Mouse (Mus musculus) megakaryocyte-erythroid progenitor cell, adult 5-6 weeks (primary cell): ENCODE results near the gene Ptprd. TPM values are rescaled to one million over a fixed set of nuclear protein-coding genes. Genes with fewer than 3 reads are reported as not detected.

Source experiments
- ATAC-seq: replicated peaks from 2 replicates; pipeline ENCODE4 v1.8.0; 2016; ENCODE audit warnings: mild to moderate bottlenecking, inconsistent platforms; ENCODE audit not compliant: severe bottlenecking, poor library complexity, low FRiP score, low TSS enrichment
- total RNA-seq, 2 experiments: library from RNA; stranded (forward) in 1 of 2; stranded (reverse) in 1 of 2; fragments of 200-1000, 215-1000 nt in 1 of 2; fragments of >200 nt in 1 of 2; fragmentation: Nextera tagmentation in 1 of 2; gene quantifications; 2 replicates each; pipeline ENCODE4 v1.2.3; 2014 to 2017

The Ptprd gene
- total RNA-seq, 2 experiments from 2014 or later: not detected

DNA sequence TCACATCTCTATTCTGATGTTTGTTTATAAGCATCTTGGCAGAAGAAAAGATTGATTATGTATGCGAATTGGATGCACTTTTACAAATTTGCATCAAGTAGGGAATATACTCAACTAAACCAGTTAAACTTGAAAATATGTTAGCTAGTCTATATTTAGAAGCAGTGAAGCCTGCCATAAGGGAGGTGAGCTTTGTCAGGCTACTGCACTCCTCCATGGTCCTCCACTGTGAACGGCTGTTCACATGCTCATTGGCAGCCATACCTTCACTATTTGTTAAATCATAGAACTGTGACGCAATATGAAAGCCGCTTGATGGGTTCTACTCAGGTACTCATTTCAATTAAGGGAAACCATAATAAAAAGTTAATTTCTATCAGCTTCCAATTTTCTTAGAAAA lies 1215.6 kb downstream of the Ptprd start:
- no peak for ATAC-seq

GRCm38 (mm10) chr4:76989961-76990360 lies 1221.8 kb downstream of the Ptprd start:
- no peak for ATAC-seq

GRCm38 (mm10) chr4:76977056-76977809 lies 1234.5 kb downstream of the Ptprd start:
- ATAC-seq: no peak

GRCm38 (mm10) chr4:76948251-76948650 lies 1263.5 kb downstream of the Ptprd start:
- ATAC-seq: no peak

DNA sequence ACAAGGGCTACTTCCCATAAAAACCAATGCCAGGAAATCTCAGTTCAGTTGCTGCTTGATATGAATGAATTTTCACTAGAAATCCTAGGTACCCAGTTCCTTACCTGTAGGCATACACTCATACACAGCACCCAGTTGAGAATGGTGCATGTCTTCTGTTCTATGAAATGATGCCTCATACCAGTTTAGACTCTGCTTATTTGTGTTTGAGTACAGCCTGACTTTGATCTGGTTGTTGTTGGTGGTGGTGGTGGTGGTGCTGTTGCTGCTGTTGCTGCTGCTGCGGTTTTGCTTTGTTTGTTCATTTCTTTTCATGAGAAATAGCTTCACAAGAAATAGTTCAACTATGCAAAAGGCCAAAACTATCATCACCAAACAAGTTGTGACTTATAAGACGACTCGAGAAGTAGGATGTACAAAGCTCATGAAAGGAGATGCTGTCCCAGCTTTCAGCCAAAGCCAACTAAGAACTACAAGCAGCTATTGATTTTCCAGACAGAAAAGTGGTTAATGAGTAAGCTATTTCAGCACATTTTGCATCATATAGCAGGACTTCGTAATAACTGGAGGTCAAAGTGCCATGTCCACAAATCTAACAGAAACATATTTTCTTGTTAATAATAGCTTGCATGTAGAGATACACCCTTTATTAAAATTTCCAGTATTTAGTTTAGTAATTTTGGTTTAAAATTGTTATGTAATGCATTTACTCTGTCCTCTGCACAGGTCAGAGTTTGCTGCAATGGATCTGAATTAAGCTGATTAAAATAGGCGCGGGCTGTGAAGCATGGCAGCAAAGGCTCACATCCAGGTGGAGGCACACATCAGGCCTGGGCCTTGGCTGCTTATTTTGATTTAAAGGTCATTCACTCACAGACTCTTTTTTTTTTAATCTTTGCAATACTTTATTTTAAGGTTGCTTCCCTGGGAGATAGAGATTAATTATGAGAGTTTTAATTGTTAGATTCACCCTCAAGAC lies 1270.1 kb downstream of the Ptprd start:
- no peak for ATAC-seq

DNA sequence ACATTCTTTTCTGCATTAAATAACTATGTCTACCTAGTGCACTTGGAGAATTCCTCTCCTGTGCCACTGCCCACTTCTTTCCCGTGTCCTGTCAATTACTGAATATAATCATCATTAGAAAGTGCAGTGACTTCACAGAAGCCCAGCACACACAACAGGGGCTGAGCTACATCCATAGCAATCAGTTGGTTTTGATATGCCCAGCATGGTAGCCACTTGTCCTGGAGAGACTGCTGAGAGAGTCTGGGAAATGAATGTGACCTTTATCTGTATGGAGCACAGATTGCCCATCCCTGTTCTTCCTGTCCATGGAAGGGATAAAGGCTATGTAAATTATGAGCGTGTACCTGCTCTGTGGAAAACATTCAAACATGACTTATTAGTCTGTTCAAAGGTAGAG lies 1280.2 kb downstream of the Ptprd start:
- ATAC-seq: no peak

DNA sequence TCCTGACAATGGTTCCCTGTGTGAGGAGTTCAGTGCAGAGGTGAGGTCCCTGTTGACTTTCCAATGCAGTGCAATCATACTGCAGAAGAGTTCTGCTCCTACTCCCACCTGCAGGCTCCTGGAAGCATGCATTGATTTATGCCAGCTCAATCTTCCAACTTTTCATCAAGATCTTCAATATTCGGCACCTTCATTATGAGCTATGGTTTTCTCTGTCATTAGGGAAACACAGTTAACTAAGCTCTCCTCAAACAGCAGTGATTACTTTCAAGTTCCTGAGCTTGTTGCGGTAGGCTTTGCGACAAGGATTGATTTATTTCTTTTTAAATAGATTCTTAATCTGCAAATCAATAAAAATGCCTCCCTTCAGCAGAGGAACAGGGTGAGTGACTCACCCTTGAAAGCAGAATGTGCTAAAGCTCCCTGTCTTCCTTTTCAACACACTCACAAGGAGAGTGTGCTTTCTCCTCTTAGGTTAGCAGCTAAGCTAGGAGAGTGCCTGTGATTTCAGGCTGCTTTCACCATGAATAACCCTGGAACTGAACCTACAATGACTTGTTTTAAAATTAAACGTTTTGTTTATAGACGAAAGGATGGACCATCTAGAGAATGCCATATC lies 1298.1 kb downstream of the Ptprd start:
- no peak for ATAC-seq

- ATAC-seq: no peak
These were observed 1310.1 kb downstream of the Ptprd start for GRCm38 (mm10) chr4:76901692-76902091.

- ATAC-seq: no peak
These were observed 1322.1 kb downstream of the Ptprd start for GRCm38 (mm10) chr4:76889669-76890068.

- no peak for ATAC-seq
These were observed 1330.2 kb downstream of the Ptprd start for GRCm38 (mm10) chr4:76881610-76882009.

DNA sequence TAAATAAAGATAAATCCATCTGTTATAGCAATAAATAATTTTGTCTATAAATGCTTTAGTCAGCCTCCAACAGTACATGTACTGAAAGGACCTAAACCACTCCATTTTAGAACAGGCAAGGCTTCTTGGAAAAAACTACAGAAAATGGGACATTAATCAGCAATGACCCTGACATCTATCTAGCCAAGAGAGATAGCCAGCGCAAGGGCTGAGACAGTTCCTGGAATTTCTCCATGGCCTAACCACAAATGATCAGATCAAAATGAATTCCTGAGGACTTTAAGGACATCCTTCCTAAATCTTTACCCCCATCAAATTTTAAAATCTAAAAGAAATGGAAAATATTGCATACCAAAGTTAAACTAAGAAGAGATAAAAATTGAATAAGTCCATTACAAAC lies 1340.8 kb downstream of the Ptprd start:
- ATAC-seq: no peak

- ATAC-seq: no peak
These were observed 1346.2 kb downstream of the Ptprd start for GRCm38 (mm10) chr4:76865585-76865984.

- ATAC-seq: no peak
These were observed 1365.5 kb downstream of the Ptprd start for GRCm38 (mm10) chr4:76846265-76846664.

- no peak for ATAC-seq
These were observed 1372.7 kb downstream of the Ptprd start for GRCm38 (mm10) chr4:76839016-76839415.

DNA sequence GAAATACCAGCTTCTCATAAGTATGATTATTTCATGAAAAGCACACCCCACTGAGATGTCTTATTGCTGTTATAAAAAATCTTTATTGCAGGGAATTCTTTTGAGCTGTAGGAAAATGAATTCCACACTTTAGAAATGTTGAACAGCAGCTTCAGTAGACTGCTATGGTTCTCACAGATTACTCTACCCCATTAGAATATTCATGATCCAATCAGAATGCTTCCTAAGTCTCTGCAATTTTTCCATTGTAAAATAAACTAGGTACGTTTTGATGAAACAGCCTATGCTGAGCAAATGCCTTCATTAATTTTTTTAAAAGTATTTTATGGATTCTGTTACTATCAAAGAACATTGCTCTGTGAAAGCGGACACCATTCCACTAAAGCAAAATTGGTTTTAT lies 1399.6 kb downstream of the Ptprd start:
- no peak for ATAC-seq

- ATAC-seq: no peak
These were observed 1409.1 kb downstream of the Ptprd start for GRCm38 (mm10) chr4:76802708-76803107.

DNA sequence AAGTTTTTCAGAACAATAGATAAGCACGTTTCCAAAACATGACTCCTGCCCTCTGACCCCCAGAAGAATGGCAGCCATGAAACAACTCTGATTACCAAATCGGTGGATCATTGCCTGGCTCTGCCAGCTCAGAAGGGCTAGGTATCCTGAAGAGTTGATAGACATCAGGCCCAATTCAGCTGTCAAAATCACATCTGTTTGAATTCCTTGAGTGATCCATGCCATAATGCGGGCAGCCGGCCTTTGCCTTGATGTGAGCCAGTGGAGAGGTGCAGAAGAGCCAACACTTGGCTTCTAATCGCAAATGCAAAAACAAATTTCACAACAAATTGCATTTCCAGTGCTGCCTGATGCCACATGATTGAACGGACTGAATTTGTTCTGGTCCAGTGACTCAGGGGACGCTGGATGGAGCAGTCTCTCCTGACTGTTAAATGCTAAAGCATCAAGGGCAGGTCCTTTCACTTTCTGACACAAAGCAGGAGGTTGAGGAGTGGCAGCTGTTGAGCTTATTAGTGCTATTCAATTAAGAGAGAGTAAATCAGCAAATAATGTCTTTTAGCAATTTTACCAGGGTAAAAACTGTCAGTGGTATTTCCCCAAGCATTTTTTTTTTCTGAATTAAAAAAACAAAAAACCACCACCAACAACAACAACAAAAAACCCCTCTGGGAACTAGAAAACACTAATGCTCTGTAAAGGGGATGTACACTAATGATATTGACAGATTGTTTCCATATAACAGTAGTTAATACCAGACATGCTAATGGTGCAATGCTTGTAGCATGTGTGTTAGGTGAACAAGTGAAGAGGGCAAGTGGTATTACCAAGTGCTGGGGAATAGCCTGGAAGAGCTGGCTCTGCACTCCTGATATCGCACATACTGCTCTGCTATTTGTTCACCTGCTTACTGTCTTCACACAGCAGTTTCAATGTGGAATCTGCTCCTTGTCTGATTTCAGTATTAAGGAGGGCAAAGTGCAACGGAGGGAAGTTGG lies 1413.5 kb downstream of the Ptprd start:
- ATAC-seq: no peak

DNA sequence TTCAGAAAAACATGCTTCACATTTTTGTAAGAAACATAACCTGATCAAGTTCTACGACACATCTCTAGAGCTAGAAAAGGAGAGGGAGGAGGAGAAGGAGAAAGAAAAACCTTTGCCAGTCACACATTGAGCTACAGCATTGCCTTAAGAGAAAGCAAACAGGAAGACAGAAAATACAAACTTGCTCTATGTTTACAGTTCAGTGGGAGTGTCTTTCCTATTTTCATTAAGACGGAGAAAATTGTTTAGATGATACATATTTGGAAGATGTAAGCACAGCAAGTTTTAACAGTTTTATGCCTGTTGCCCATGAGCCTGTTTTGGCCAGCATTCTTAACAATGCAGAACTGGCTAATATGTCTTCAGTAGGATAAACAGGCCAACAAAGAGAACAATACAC lies 1426.4 kb downstream of the Ptprd start:
- ATAC-seq: no peak

GRCm38 (mm10) chr4:76779558-76780124 lies 1432.1 kb downstream of the Ptprd start:
- ATAC-seq: no peak
